Mouse (Mus musculus) limb, embryonic 13.5 days (tissue): Measurements from ENCODE around the gene Pip5k1b. TPM values are rescaled to one million over a fixed set of nuclear protein-coding genes. Genes with fewer than 3 reads are reported as not detected.

Source experiments
- ATAC-seq: fragments of 200-750 bp; cut with Nextera tagmentation; 2 replicates; pipeline ENCODE4 v1.8.0; 2017; ENCODE audit warnings: low read depth, moderate number of reproducible peaks, moderate TSS enrichment; ENCODE audit not compliant: low FRiP score
- H3K27ac ChIP-seq: fragments of 300-500 bp; sonication (generic); 2 replicates; pipeline ENCODE4 v1.5.1; 2015; ENCODE audit warnings: inconsistent platforms, mild to moderate bottlenecking, moderate library complexity
- H3K27me3 ChIP-seq: fragments of 300-500 bp; sonication (generic); 2 replicates; pipeline ENCODE4 v1.6.1; 2015; ENCODE audit warnings: mild to moderate bottlenecking, inconsistent platforms
- H3K36me3 ChIP-seq: fragments of 300-500 bp; sonication (generic); 2 replicates; pipeline ENCODE4 v1.6.1; 2015; ENCODE audit warnings: inconsistent platforms, mild to moderate bottlenecking, moderate library complexity
- H3K4me1 ChIP-seq: fragments of 300-500 bp; sonication (generic); 2 replicates; pipeline ENCODE4 v1.6.1; 2015; ENCODE audit warnings: inconsistent platforms
- H3K4me2 ChIP-seq: fragments of 300-500 bp; sonication (generic); replicated peaks from 2 replicates; pipeline ENCODE4 v1.6.1; 2015; ENCODE audit warnings: inconsistent platforms, mild to moderate bottlenecking, moderate library complexity
- H3K4me3 ChIP-seq: fragments of 300-500 bp; sonication (generic); 2 replicates; pipeline ENCODE4 v1.5.1; 2015; ENCODE audit warnings: moderate library complexity, mild to moderate bottlenecking, inconsistent platforms
- H3K9ac ChIP-seq: fragments of 300-500 bp; sonication (generic); 2 replicates; pipeline ENCODE4 v1.6.1; 2015; ENCODE audit warnings: mild to moderate bottlenecking, inconsistent platforms
- H3K9me3 ChIP-seq: fragments of 300-500 bp; sonication (generic); 2 replicates; pipeline ENCODE4 v1.6.1; 2016; ENCODE audit warnings: inconsistent platforms
- WGBS: fragments of 180-500 bp; shearing (Covaris S2); methylation state at CpG from one replicate; pipeline ENCODE4 v1.1.7; 2015; 5-methylcytosine and 5-hydroxymethylcytosine counted together
- polyA plus RNA-seq: library from polyadenylated mRNA; unstranded; fragments of >200 nt; fragmentation: Nextera tagmentation; extraction: Ambion mirVana; gene quantifications from 2 replicates; pipeline ENCODE4 v1.2.1, GENCODE M21; 2015

Gene Pip5k1b
- polyA plus RNA-seq, 1 experiment from 2014 or later = 0.65 TPM

- no peak overlapping the region for H3K4me2 ChIP-seq
- H3K4me1 ChIP-seq = 0 out of 2 replicates have a peak, but pooled peaks cover 1% of the 10 kb centered on the region
- H3K9ac ChIP-seq = no peak overlapping the region
- H3K36me3 ChIP-seq = no peaks in the 10 kb centered on the region
- H3K27ac ChIP-seq = no peak overlapping the region
- no peak overlapping the region for H3K4me3 ChIP-seq
- no peaks in the 10 kb centered on the region for H3K9me3 ChIP-seq
- 66% methylated on average over 5 of the region's 5 CpGs for WGBS
- no peaks in the 10 kb centered on the region for H3K27me3 ChIP-seq
- no peak for ATAC-seq
These were observed 262.1 kb downstream of the Pip5k1b start for GRCm38 (mm10) chr19:24293537-24293936.

- Histone ChIP-seq H3K9me3 (no peaks in the 10 kb centered on the region), H3K36me3 (no peaks in the 10 kb centered on the region), H3K4me1 (peaks cover 13% of the 10 kb centered on the region), H3K4me3 (no peak overlapping the region), H3K27me3 (no peaks in the 10 kb centered on the region), H3K4me2 (no peak overlapping the region), H3K27ac (no peak overlapping the region), H3K9ac (no peak overlapping the region)
- 65% methylated on average over 4 of the region's 4 CpGs for WGBS
- ATAC-seq = no peak
These were observed 271.5 kb downstream of the Pip5k1b start for GRCm38 (mm10) chr19:24284187-24284586.

- peak overlapping the region; percentile 63; the same call in 1 of the 2 replicates for H3K4me3 ChIP-seq
- peaks cover 12% of the 10 kb centered on the region for H3K4me1 ChIP-seq
- peak overlapping the region; percentile 79 for H3K4me2 ChIP-seq
- WGBS = 53% methylated on average over 7 of the region's 7 CpGs
- no peak overlapping the region for H3K27ac ChIP-seq
- no peak overlapping the region for H3K9ac ChIP-seq
- H3K9me3 ChIP-seq = no peaks in the 10 kb centered on the region
- H3K27me3 ChIP-seq = no peaks in the 10 kb centered on the region
- no peak for ATAC-seq
- H3K36me3 ChIP-seq = peaks cover 3% of the 10 kb centered on the region
These were observed 274.2 kb downstream of the Pip5k1b start for GRCm38 (mm10) chr19:24281288-24281980.

- peaks cover 12% of the 10 kb centered on the region for H3K4me1 ChIP-seq
- peaks cover 9% of the 10 kb centered on the region for H3K36me3 ChIP-seq
- H3K9ac ChIP-seq = peak within 1 kb of the TSS; percentile 77
- peak within 1 kb of the TSS; percentile 63 for H3K4me3 ChIP-seq
- peak; percentile 97 for ATAC-seq
- no peaks in the 10 kb centered on the region for H3K27me3 ChIP-seq
- WGBS = under 1% methylated on average over 13 of the region's 22 CpGs
- H3K27ac ChIP-seq = peak within 1 kb of the TSS; percentile 89
- no peaks in the 10 kb centered on the region for H3K9me3 ChIP-seq
- peak within 1 kb of the TSS; percentile 79 for H3K4me2 ChIP-seq
These were observed 275.0 kb downstream of the Pip5k1b start, which contains the start of gene Fxn for GRCm38 (mm10) chr19:24280601-24281228. Gene Fxn (minus strand): TSS chr19:24280605.

- H3K27me3 ChIP-seq = no peaks in the 10 kb centered on the region
- peak; percentile 49 for ATAC-seq
- H3K4me2 ChIP-seq = peak overlapping the region; percentile 79
- H3K36me3 ChIP-seq = peaks cover 15% of the 10 kb centered on the region
- peak overlapping the region; percentile 77 for H3K9ac ChIP-seq
- peak overlapping the region; percentile 89 for H3K27ac ChIP-seq
- H3K9me3 ChIP-seq = no peaks in the 10 kb centered on the region
- WGBS = under 1% methylated on average over 61 of the region's 78 CpGs
- H3K4me1 ChIP-seq = peaks cover 12% of the 10 kb centered on the region
- H3K4me3 ChIP-seq = peak overlapping the region; percentile 63
These were observed 275.7 kb downstream of the Pip5k1b start for GRCm38 (mm10) chr19:24279706-24280600.

GRCm38 (mm10) chr19:24278859-24279258, 276.8 kb downstream of the Pip5k1b start:
- H3K27ac ChIP-seq = no peak overlapping the region
- H3K36me3 ChIP-seq = peaks cover 20% of the 10 kb centered on the region
- H3K27me3 ChIP-seq = no peaks in the 10 kb centered on the region
- H3K4me1 ChIP-seq = peaks cover 12% of the 10 kb centered on the region
- H3K4me2 ChIP-seq = peak overlapping the region; percentile 79
- H3K4me3 ChIP-seq = peak overlapping the region; percentile 63
- WGBS = 85% methylated on average over 15 of the region's 15 CpGs
- no peak for ATAC-seq
- H3K9me3 ChIP-seq = no peaks in the 10 kb centered on the region
- H3K9ac ChIP-seq = peak overlapping the region; percentile 77; the same call in 1 of the 2 replicates

- H3K9me3 ChIP-seq = no peaks in the 10 kb centered on the region
- H3K36me3 ChIP-seq = peaks cover 33% of the 10 kb centered on the region
- H3K4me1 ChIP-seq = peaks cover 12% of the 10 kb centered on the region
- H3K27me3 ChIP-seq = no peaks in the 10 kb centered on the region
- no peak for ATAC-seq
- H3K4me2 ChIP-seq = no peak overlapping the region
- H3K9ac ChIP-seq = no peak overlapping the region
- no peak overlapping the region for H3K27ac ChIP-seq
- WGBS = 76% methylated on average over 3 of the region's 3 CpGs
- H3K4me3 ChIP-seq = no peak overlapping the region
These were observed 281.4 kb downstream of the Pip5k1b start for GRCm38 (mm10) chr19:24274281-24274680.

GRCm38 (mm10) chr19:24271746-24272426, 283.8 kb downstream of the Pip5k1b start:
- Histone ChIP-seq H3K36me3 (peaks cover 35% of the 10 kb centered on the region), H3K27ac (no peak overlapping the region), H3K9me3 (no peaks in the 10 kb centered on the region), H3K4me3 (no peak overlapping the region), H3K4me1 (peaks cover 5% of the 10 kb centered on the region; the same call in 1 of the 2 replicates), H3K27me3 (no peaks in the 10 kb centered on the region), H3K4me2 (peak overlapping the region; percentile 44), H3K9ac (no peak overlapping the region)
- peak; percentile 76 for ATAC-seq
- 43% methylated on average over 16 of the region's 16 CpGs for WGBS

- peak; percentile 41 for ATAC-seq
- Histone ChIP-seq H3K4me2 (peak overlapping the region; percentile 44), H3K27me3 (no peaks in the 10 kb centered on the region), H3K9ac (no peak overlapping the region), H3K36me3 (peaks cover 36% of the 10 kb centered on the region), H3K27ac (no peak overlapping the region), H3K4me1 (peaks cover 5% of the 10 kb centered on the region; the same call in 1 of the 2 replicates), H3K4me3 (no peak overlapping the region), H3K9me3 (no peaks in the 10 kb centered on the region)
- 45% methylated on average over 7 of the region's 7 CpGs for WGBS
These were observed 284.3 kb downstream of the Pip5k1b start for GRCm38 (mm10) chr19:24271326-24271725.

GRCm38 (mm10) chr19:24268531-24268930, 287.1 kb downstream of the Pip5k1b start:
- Histone ChIP-seq H3K4me1 (peaks cover 5% of the 10 kb centered on the region; the same call in 1 of the 2 replicates), H3K4me2 (no peak overlapping the region), H3K27ac (no peak overlapping the region), H3K27me3 (no peaks in the 10 kb centered on the region), H3K9ac (no peak overlapping the region), H3K36me3 (peaks cover 42% of the 10 kb centered on the region), H3K9me3 (no peaks in the 10 kb centered on the region), H3K4me3 (no peak overlapping the region)
- WGBS = 68% methylated on average over 4 of the region's 4 CpGs
- no peak for ATAC-seq

- Histone ChIP-seq H3K9me3 (no peaks in the 10 kb centered on the region), H3K4me3 (no peak overlapping the region), H3K9ac (no peak overlapping the region), H3K4me1 (0 out of 2 replicates have a peak, but pooled peaks cover under 1% of the 10 kb centered on the region), H3K27ac (no peak overlapping the region), H3K4me2 (no peak overlapping the region), H3K36me3 (peaks cover 56% of the 10 kb centered on the region), H3K27me3 (no peaks in the 10 kb centered on the region)
- 91% methylated on average over 7 of the region's 7 CpGs for WGBS
- ATAC-seq = no peak
These were observed 289.4 kb downstream of the Pip5k1b start for GRCm38 (mm10) chr19:24266046-24266830.
